Mouse (Mus musculus): ENCODE results near the gene Rilpl1. TPM values are rescaled to one million over a fixed set of nuclear protein-coding genes. Genes with fewer than 3 reads are reported as not detected.
"Not testable (repeated sequence)": the region's sequence is repeated elsewhere in the genome, so short reads cannot be mapped to it uniquely, and the experiment has no call there.

Rilpl1 gene
- polyA plus RNA-seq, 1 experiment = 19.8 TPM

DNA sequence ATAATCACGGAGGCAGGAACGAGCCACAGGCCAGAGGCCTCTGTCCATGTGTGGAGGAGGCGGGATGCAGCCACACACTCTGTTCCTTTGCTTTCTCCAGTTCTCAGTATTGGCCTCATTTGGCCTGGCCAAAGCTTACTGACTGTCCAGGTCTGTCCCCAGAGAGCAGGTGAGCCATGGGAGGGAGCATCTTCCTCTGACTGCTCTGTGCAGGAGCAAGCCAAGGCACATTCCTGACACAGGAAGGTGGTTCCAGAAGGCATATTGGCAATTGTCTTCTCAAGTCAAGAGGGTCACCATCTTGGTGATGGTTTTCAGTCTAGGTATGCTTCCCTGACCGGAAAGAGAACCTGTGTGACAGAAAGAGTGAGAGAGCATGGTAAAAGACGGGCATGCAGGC is 67.7 kb downstream of the Rilpl1 start:
- TF ChIP-seq POLR2A (IDR thresholded peaks at IDR 0.05; ENCODE audit: low read depth, low read length) = no peak
- no peak for TF ChIP-seq CTCF (IDR thresholded peaks at IDR 0.05; ENCODE audit: borderline replicate concordance, insufficient read depth, low read length)
- Histone ChIP-seq H3K4me3 (ENCODE audit: insufficient read depth, low read length) (no peak overlapping the region), H3K4me1 (ENCODE audit: control insufficient read depth, insufficient read depth, low read length) (no peaks in the 10 kb centered on the region), H3K27ac (ENCODE audit: insufficient read depth, low read length) (no peak overlapping the region)

- Histone ChIP-seq H3K4me1 (ENCODE audit: control insufficient read depth, insufficient read depth, low read length) (no peaks in the 10 kb centered on the region), H3K4me3 (ENCODE audit: insufficient read depth, low read length) (no peak overlapping the region), H3K27ac (ENCODE audit: insufficient read depth, low read length) (no peak overlapping the region)
- TF ChIP-seq CTCF (IDR thresholded peaks at IDR 0.05; ENCODE audit: borderline replicate concordance, insufficient read depth, low read length) (no peak), POLR2A (IDR thresholded peaks at IDR 0.05; ENCODE audit: low read depth, low read length) (no peak)
Measured at GRCm38 (mm10) chr5:124462297-124463025, 68.7 kb downstream of the Rilpl1 start.

- H3K27ac ChIP-seq (ENCODE audit: insufficient read depth, low read length); H3K4me3 ChIP-seq (ENCODE audit: insufficient read depth, low read length); H3K4me1 ChIP-seq (ENCODE audit: control insufficient read depth, insufficient read depth, low read length): not testable (repeated sequence)
Measured at GRCm38 (mm10) chr5:124460922-124461321, 70.3 kb downstream of the Rilpl1 start.

DNA sequence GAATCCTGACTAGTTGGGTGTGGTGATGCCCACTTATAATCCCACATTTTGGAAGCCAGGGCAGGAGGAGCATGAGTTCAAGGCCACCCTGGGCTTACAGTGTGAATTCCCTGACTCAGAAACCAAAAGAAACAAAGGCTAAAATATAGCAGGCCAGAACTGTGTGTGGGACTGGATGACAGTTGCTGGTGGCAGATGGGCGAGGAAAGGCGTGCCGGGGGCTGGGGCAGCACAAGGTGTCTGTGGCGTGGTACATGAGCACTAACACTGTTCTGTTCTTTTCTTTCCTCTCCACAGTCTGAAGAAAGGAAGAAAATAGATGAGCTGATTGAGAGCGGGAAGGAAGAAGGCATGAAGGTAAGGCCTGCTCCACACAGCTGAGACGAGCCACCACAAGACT is 74.4 kb downstream of the Rilpl1 start:
- no peaks in the 10 kb centered on the region for H3K4me1 ChIP-seq (ENCODE audit: control insufficient read depth, insufficient read depth, low read length)
- no peak for TF ChIP-seq POLR2A (IDR thresholded peaks at IDR 0.05; ENCODE audit: low read depth, low read length)
- no peak for TF ChIP-seq CTCF (IDR thresholded peaks at IDR 0.05; ENCODE audit: borderline replicate concordance, insufficient read depth, low read length)
- no peak overlapping the region for H3K4me3 ChIP-seq (ENCODE audit: insufficient read depth, low read length)
- no peak overlapping the region for H3K27ac ChIP-seq (ENCODE audit: insufficient read depth, low read length)

DNA sequence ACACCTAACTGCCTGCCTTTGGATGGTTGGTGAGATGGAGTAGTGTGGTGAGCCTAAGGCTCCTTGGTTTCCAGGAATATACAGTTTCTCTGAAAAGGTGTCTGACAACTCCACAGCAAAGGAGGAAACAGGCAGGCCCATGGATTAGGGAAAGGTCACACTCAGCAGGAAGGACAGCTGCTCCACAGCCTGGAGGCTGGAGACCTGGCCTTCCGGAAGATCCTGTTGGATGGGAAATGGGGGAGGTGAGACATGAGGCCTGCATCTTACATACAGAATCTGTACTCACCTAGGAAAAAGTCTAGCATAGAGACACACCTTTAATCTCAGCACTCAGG is 77.1 kb downstream of the Rilpl1 start:
- TF ChIP-seq CTCF (IDR thresholded peaks at IDR 0.05; ENCODE audit: borderline replicate concordance, insufficient read depth, low read length) = no peak
- TF ChIP-seq POLR2A (IDR thresholded peaks at IDR 0.05; ENCODE audit: low read depth, low read length) = no peak

DNA sequence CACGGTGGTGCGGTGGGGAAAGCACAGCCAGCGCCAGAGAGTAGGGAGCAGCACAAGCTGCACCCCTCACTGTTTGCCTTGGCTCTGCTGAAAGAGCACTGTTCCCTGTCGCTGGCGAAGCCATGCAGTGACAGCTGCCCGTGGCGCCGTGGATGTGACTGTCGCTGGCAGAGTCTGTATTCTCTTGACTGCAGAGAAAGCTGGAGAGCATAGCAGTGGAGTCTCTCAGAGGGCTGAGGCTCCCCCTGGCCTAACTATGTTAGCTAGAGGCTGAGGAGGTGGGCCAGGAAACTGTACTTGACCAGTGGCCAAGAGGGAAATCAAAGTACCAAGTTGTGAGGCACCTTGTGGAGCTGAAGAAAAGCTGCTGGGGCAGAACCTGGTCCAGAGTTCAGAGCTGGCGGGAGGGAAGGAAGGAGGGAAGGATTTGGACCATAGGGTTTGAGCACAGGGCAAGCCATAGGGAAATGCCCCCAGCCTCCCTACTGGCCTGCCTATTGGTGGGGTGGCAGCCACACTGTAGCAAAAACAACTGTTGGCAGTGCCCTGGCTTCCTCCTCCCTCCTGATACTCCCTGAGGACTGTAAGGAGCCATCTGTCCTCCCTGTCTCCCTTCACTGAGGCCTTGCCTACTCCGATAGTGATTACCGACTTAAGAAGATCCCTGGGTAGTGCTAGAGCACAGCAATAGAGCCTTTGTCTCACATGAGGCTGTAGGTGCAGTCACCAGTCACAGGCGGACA is 77.7 kb downstream of the Rilpl1 start:
- TF ChIP-seq POLR2A (IDR thresholded peaks at IDR 0.05; ENCODE audit: low read depth, low read length) (no peak), CTCF (IDR thresholded peaks at IDR 0.05; ENCODE audit: borderline replicate concordance, insufficient read depth, low read length) (no peak)
- no peak overlapping the region for H3K27ac ChIP-seq (ENCODE audit: insufficient read depth, low read length)
- H3K4me1 ChIP-seq (ENCODE audit: control insufficient read depth, insufficient read depth, low read length) = 0 out of 2 replicates have a peak, but pooled peaks cover 3% of the 10 kb centered on the region
- H3K4me3 ChIP-seq (ENCODE audit: insufficient read depth, low read length) = no peak overlapping the region

More for the DNA sequence above, 77.1 kb downstream of the Rilpl1 start:
- no peak overlapping the region for H3K4me3 ChIP-seq (ENCODE audit: insufficient read depth, low read length)
- no peak overlapping the region for H3K27ac ChIP-seq (ENCODE audit: insufficient read depth, low read length)
- 0 out of 2 replicates have a peak, but pooled peaks cover 3% of the 10 kb centered on the region for H3K4me1 ChIP-seq (ENCODE audit: control insufficient read depth, insufficient read depth, low read length)

- TF ChIP-seq CTCF (IDR thresholded peaks at IDR 0.05; ENCODE audit: borderline replicate concordance, insufficient read depth, low read length) = no peak
- TF ChIP-seq POLR2A (IDR thresholded peaks at IDR 0.05; ENCODE audit: low read depth, low read length) = no peak
- Histone ChIP-seq H3K4me3 (ENCODE audit: insufficient read depth, low read length) (no peak overlapping the region), H3K4me1 (ENCODE audit: control insufficient read depth, insufficient read depth, low read length) (0 out of 2 replicates have a peak, but pooled peaks cover 6% of the 10 kb centered on the region), H3K27ac (ENCODE audit: insufficient read depth, low read length) (no peak overlapping the region)
Measured at GRCm38 (mm10) chr5:124452494-124453228, 78.5 kb downstream of the Rilpl1 start.

- Histone ChIP-seq H3K4me1 (ENCODE audit: control insufficient read depth, insufficient read depth, low read length) (peaks cover 12% of the 10 kb centered on the region; the same call in 1 of the 2 replicates), H3K4me3 (ENCODE audit: insufficient read depth, low read length) (no peak overlapping the region), H3K27ac (ENCODE audit: insufficient read depth, low read length) (no peak overlapping the region)
- no peak for TF ChIP-seq CTCF (IDR thresholded peaks at IDR 0.05; ENCODE audit: borderline replicate concordance, insufficient read depth, low read length)
- TF ChIP-seq POLR2A (IDR thresholded peaks at IDR 0.05; ENCODE audit: low read depth, low read length) = no peak
Measured at GRCm38 (mm10) chr5:124450641-124451340, 80.4 kb downstream of the Rilpl1 start.

DNA sequence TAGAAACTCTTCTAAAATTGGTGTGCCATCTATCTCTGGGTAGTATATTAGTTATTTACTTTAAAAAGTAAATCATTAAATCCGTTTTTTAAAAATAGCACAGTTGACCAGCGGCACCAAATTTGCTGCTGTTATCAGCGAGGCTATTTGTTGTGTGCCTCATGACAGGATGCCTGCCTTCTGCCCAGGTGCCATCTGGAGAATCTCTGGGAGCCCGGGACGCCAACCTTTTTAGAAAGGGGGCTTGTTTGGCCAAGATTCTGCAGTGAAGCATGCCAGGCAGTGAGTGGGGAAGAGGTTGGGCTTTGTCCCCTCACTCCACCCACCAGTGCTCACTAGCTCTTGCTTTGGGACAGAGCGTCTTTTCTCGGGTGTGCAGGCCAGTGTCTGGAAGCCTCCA is 81.1 kb downstream of the Rilpl1 start:
- no peak overlapping the region for H3K27ac ChIP-seq (ENCODE audit: insufficient read depth, low read length)
- peaks cover 12% of the 10 kb centered on the region; the same call in 1 of the 2 replicates for H3K4me1 ChIP-seq (ENCODE audit: control insufficient read depth, insufficient read depth, low read length)
- no peak overlapping the region for H3K4me3 ChIP-seq (ENCODE audit: insufficient read depth, low read length)
- TF ChIP-seq POLR2A (IDR thresholded peaks at IDR 0.05; ENCODE audit: low read depth, low read length) (no peak), CTCF (IDR thresholded peaks at IDR 0.05; ENCODE audit: borderline replicate concordance, insufficient read depth, low read length) (no peak)

All from embryonic fibroblast, embryonic 13.5 days (primary cell).